Mouse (Mus musculus): ENCODE measurements around the gene Slc17a4.

GRCm38 (mm10) chr13:23914376-23915167, at the start of gene Slc17a4:
- TF ChIP-seq POLR2A (IDR thresholded peaks at IDR 0.05; ENCODE audit: low read depth, low read length) = no peak
- no peak for TF ChIP-seq CTCF (IDR thresholded peaks at IDR 0.05; ENCODE audit: extremely low read depth, insufficient read depth, insufficient read length, insufficient replicate concordance)
